Mouse (Mus musculus): Measurements from ENCODE around the gene Upk1b.

DNA sequence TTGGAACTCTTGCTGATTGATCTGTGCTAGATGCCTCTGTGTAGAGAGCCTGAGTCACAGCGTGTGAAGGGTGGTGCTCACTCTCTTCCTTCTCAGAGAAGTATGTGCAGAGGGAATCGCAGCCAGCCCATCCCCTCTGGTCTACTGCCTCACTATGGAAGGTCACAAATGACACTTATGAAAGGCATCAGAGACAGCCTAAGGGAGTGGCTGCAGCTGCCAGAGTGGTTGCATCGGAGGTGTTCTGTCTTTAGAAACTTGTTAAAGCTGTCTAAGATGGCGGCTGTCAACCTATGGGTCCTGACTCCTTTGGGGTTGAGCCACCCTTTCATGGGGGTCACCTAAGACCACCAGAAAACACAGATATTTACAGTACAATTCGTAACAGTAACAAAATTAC, 10.1 kb upstream of the Upk1b start:
- TF ChIP-seq CTCF (IDR thresholded peaks at IDR 0.05; ENCODE audit: low read depth, low read length): no peak
- no peak for TF ChIP-seq POLR2A (IDR thresholded peaks at IDR 0.05; ENCODE audit: borderline replicate concordance, low read depth, low read length)
